Mouse (Mus musculus): ENCODE data around the gene Akr1c12. TPM values are rescaled to one million over a fixed set of nuclear protein-coding genes. Genes with fewer than 3 reads are reported as not detected.
"Not testable (repeated sequence)": the region's sequence is repeated elsewhere in the genome, so short reads cannot be mapped to it uniquely, and the experiment has no call there.

The Akr1c12 gene
- polyA plus RNA-seq (2015; fragmentation: Nextera tagmentation; extraction: Ambion mirVana), result 12.9 and 14.4 TPM in 2 replicates

DNA sequence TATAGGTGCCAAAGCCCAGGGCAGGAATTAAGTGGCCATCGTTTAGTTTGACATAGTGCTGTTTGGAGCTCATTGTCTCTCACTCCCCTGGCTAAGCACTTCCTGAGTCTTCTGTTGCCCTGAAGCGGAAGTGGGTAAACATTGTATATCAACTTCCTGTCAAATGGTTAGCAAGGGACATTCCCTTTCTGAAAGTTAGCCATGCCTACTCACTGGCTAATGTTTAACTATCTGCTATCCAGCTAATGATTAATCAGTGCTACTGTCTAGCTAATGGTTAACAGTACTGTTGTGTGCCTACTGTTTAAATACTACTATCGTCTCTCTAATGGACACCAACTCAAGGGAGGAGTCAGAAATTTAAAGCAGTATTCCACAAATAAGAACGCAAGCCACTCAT is at the start of gene Akr1c12:
Gene Akr1c12, minus strand, starts transcription at position 150 of the 400 bp plus-strand sequence.
- Histone ChIP-seq H3K9me3 (replicated peaks) (no peaks in the 10 kb centered on the region), H3K27ac (no peak within 1 kb of the TSS), H3K27me3 (no peaks in the 10 kb centered on the region), H3K4me1 (replicated peaks) (no peaks in the 10 kb centered on the region), H3K4me3 (replicated peaks) (no peak within 1 kb of the TSS), H3K9ac (no peak within 1 kb of the TSS), H3K4me2 (peak within 1 kb of the TSS; percentile 14; the same call in 1 of the 2 replicates), H3K36me3 (no peaks in the 10 kb centered on the region)
- DNase-seq, result no peak
- peak; percentile 80 for ATAC-seq (ENCODE audit: low read depth)
- 47% methylated on average over 4 of the region's 4 CpGs for WGBS (ENCODE audit: insufficient replicate concordance)

- Histone ChIP-seq H3K4me2 (no peak overlapping the region), H3K36me3 (no peaks in the 10 kb centered on the region), H3K4me3 (replicated peaks) (no peak overlapping the region), H3K27me3 (no peaks in the 10 kb centered on the region), H3K9me3 (replicated peaks) (no peaks in the 10 kb centered on the region), H3K27ac (no peak overlapping the region), H3K9ac (no peak overlapping the region), H3K4me1 (replicated peaks) (no peaks in the 10 kb centered on the region)
- ATAC-seq (ENCODE audit: low read depth) (no peak), DNase-seq (no peak)
- 67% methylated on average over 2 of the region's 2 CpGs for WGBS (ENCODE audit: insufficient replicate concordance)
These were observed 39.5 kb upstream of the Akr1c12 start for GRCm38 (mm10) chr13:4318773-4319172.

DNA sequence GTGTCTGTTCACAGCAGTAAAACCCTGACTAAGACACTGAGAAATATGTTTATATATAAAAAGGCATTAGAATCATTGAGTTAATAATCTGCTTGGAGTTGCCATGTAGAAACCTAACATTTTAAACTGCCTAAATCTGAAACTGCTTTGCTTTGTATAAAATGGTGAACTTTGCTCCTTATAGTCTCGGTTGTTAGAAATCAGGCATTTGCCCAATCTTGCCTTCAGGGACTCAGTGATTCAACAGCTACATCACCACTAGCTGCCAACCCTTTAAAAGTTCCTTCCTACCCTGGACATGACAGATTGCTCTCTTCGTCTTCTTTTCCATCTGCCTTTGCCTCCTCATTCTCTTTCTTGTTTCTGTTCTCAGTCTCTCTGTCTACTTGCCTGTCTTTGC is 34.7 kb upstream of the Akr1c12 start:
- Histone ChIP-seq H3K4me3 (replicated peaks) (no peak overlapping the region), H3K4me1 (replicated peaks) (no peaks in the 10 kb centered on the region), H3K27me3 (no peaks in the 10 kb centered on the region), H3K4me2 (no peak overlapping the region), H3K36me3 (no peaks in the 10 kb centered on the region), H3K9me3 (replicated peaks) (no peaks in the 10 kb centered on the region), H3K27ac (no peak overlapping the region), H3K9ac (no peak overlapping the region)
- DNase-seq (no peak), ATAC-seq (ENCODE audit: low read depth) (no peak)
- WGBS (ENCODE audit: insufficient replicate concordance), result 60% methylated on average over 2 of the region's 2 CpGs

DNA sequence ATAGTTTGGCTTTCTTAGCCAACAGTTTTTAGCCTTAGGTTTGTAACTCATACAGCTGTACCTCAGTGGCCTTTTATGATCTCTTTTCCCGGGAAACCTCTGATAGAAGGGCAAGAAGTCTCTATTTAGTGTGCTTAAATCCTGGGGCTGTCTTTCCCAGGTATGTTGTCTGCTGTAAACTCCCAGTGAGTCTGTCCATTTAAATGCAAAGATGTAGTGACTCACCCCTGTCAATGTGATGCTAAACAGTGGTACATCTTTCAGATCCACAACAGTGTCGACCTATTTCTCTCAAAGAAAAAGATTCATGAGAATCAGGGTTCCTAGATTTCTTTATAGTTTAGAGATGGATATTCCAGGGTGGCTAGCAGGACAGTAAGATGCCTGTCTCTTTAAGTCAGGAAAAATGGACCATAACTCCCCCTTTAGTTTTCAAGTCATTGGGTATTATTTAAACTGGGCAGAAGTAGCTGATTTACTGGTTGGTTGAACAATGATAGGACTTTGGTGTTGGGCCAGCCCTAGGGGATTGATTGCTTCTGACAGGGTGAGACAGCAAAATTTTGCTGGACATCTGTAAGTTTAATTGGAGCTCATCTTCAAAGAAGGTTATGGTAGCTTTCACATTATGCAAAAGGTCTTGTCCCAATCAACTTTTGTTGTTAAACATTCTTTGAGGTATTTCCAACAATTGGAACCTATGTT is 25.8 kb upstream of the Akr1c12 start:
- DNase-seq, result no peak
- Histone ChIP-seq H3K4me2 (no peak overlapping the region), H3K9me3 (replicated peaks) (no peaks in the 10 kb centered on the region), H3K27me3 (no peaks in the 10 kb centered on the region), H3K9ac (no peak overlapping the region), H3K4me1 (replicated peaks) (no peaks in the 10 kb centered on the region), H3K36me3 (no peaks in the 10 kb centered on the region), H3K4me3 (replicated peaks) (no peak overlapping the region), H3K27ac (no peak overlapping the region)
- ATAC-seq (ENCODE audit: low read depth), result no peak
- WGBS (ENCODE audit: insufficient replicate concordance), result 47% methylated on average over 2 of the region's 2 CpGs

GRCm38 (mm10) chr13:4296991-4297390 is 17.8 kb upstream of the Akr1c12 start:
- no peaks in the 10 kb centered on the region for H3K4me1 ChIP-seq (replicated peaks)
- H3K36me3 ChIP-seq, result no peaks in the 10 kb centered on the region
- DNase-seq (no peak), ATAC-seq (ENCODE audit: low read depth) (no peak)
- H3K4me3 ChIP-seq (replicated peaks), result no peak overlapping the region
- no peaks in the 10 kb centered on the region for H3K27me3 ChIP-seq
- no peak overlapping the region for H3K27ac ChIP-seq
- WGBS (ENCODE audit: insufficient replicate concordance), result 72% methylated on average over 4 of the region's 4 CpGs
- H3K4me2 ChIP-seq, result no peak overlapping the region
- H3K9ac ChIP-seq, result no peak overlapping the region
- H3K9me3 ChIP-seq (replicated peaks), result no peaks in the 10 kb centered on the region

- 21% methylated on average over 7 of the region's 7 CpGs for WGBS (ENCODE audit: insufficient replicate concordance)
- no peak overlapping the region for H3K27ac ChIP-seq
- no peak overlapping the region for H3K9ac ChIP-seq
- H3K4me3 ChIP-seq (replicated peaks), result no peak overlapping the region
- DNase-seq, result no peak
- no peak for ATAC-seq (ENCODE audit: low read depth)
- H3K4me2 ChIP-seq, result no peak overlapping the region
- no peaks in the 10 kb centered on the region for H3K27me3 ChIP-seq
- no peaks in the 10 kb centered on the region for H3K36me3 ChIP-seq
- H3K9me3 ChIP-seq (replicated peaks), result no peaks in the 10 kb centered on the region
- no peaks in the 10 kb centered on the region for H3K4me1 ChIP-seq (replicated peaks)
These were observed 2.5 kb upstream of the Akr1c12 start for GRCm38 (mm10) chr13:4281471-4282412.

- Histone ChIP-seq H3K4me3 (replicated peaks) (no peak overlapping the region), H3K9me3 (replicated peaks) (no peaks in the 10 kb centered on the region), H3K36me3 (no peaks in the 10 kb centered on the region), H3K9ac (no peak overlapping the region), H3K4me2 (no peak overlapping the region), H3K4me1 (replicated peaks) (no peaks in the 10 kb centered on the region), H3K27ac (no peak overlapping the region), H3K27me3 (no peaks in the 10 kb centered on the region)
- ATAC-seq (ENCODE audit: low read depth) (no peak), DNase-seq (no peak)
- 56% methylated on average over 2 of the region's 2 CpGs for WGBS (ENCODE audit: insufficient replicate concordance)
These were observed 1.7 kb downstream of the Akr1c12 start for GRCm38 (mm10) chr13:4277526-4277925.

DNA sequence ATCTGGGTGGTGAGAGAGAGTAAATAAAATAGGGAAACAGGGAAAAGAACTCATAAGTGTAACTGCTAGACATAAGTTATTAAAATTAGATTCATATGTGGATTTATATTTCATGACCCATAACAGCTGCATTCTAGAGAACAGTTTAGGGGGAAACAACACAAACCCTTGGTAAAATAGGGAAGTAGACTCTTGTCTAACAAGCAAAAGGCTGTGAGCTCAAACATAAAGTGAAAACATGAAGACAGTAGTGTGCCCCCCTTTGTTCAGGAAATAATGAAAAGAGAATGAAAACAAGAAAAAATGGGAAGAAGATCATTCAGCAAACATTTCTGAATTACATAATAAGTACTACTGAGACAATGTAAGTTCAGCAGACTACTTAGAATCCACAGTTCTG is 8.4 kb downstream of the Akr1c12 start:
- H3K4me2 ChIP-seq, result no peak overlapping the region
- DNase-seq, result no peak

GRCm38 (mm10) chr13:4265455-4265854 is 13.8 kb downstream of the Akr1c12 start:
- not testable (repeated sequence) for H3K9ac ChIP-seq; H3K9me3 ChIP-seq (replicated peaks); H3K36me3 ChIP-seq; H3K27me3 ChIP-seq; H3K27ac ChIP-seq; DNase-seq; H3K4me1 ChIP-seq (replicated peaks); ATAC-seq (ENCODE audit: low read depth); H3K4me2 ChIP-seq; H3K4me3 ChIP-seq (replicated peaks)
- 63% methylated on average over 2 of the region's 2 CpGs for WGBS (ENCODE audit: insufficient replicate concordance)

More for the DNA sequence above, 8.4 kb downstream of the Akr1c12 start:
- no peak for ATAC-seq (ENCODE audit: low read depth)
- H3K9me3 ChIP-seq (replicated peaks), result no peaks in the 10 kb centered on the region
- no peak overlapping the region for H3K4me3 ChIP-seq (replicated peaks)
- no peaks in the 10 kb centered on the region for H3K4me1 ChIP-seq (replicated peaks)
- no peak overlapping the region for H3K9ac ChIP-seq
- no peak overlapping the region for H3K27ac ChIP-seq
- no peaks in the 10 kb centered on the region for H3K27me3 ChIP-seq
- no peaks in the 10 kb centered on the region for H3K36me3 ChIP-seq

GRCm38 (mm10) chr13:4265047-4265446 is 14.2 kb downstream of the Akr1c12 start:
- no peak overlapping the region for H3K4me3 ChIP-seq (replicated peaks)
- H3K36me3 ChIP-seq, result no peaks in the 10 kb centered on the region
- ATAC-seq (ENCODE audit: low read depth) (no peak), DNase-seq (no peak)
- H3K27ac ChIP-seq, result no peak overlapping the region
- no peaks in the 10 kb centered on the region for H3K4me1 ChIP-seq (replicated peaks)
- H3K9me3 ChIP-seq (replicated peaks), result no peaks in the 10 kb centered on the region
- H3K27me3 ChIP-seq, result no peaks in the 10 kb centered on the region
- no peak overlapping the region for H3K4me2 ChIP-seq
- 57% methylated on average over 2 of the region's 2 CpGs for WGBS (ENCODE audit: insufficient replicate concordance)
- H3K9ac ChIP-seq, result no peak overlapping the region

GRCm38 (mm10) chr13:4264612-4265011 is 14.6 kb downstream of the Akr1c12 start:
- Histone ChIP-seq H3K4me2 (no peak overlapping the region), H3K9me3 (replicated peaks) (no peaks in the 10 kb centered on the region), H3K4me1 (replicated peaks) (no peaks in the 10 kb centered on the region), H3K36me3 (no peaks in the 10 kb centered on the region), H3K27me3 (no peaks in the 10 kb centered on the region), H3K27ac (no peak overlapping the region), H3K4me3 (replicated peaks) (no peak overlapping the region), H3K9ac (no peak overlapping the region)
- ATAC-seq (ENCODE audit: low read depth), result no peak
- WGBS (ENCODE audit: insufficient replicate concordance), result 53% methylated on average over 3 of the region's 3 CpGs
- no peak for DNase-seq

Data from liver, embryonic 13.5 days (tissue).